Mouse (Mus musculus) small intestine, adult 2 months (tissue): ENCODE results near the gene Atxn7l2. TPM values are rescaled to one million over a fixed set of nuclear protein-coding genes. Genes with fewer than 3 reads are reported as not detected.

Experiments
- H3K27ac ChIP-seq: fragments of 200-500 bp; 2 replicates; pipeline ENCODE4 v1.5.1; 2012; ENCODE audit warnings: low read depth, low read length, control low read depth, inconsistent platforms; ENCODE audit not compliant: insufficient read depth
- H3K27me3 ChIP-seq: fragments of 200-500 bp; 2 replicates; pipeline ENCODE4 v1.6.1; 2012; ENCODE audit warnings: mild to moderate bottlenecking, moderate library complexity, low read length, inconsistent platforms; ENCODE audit not compliant: control insufficient read depth, insufficient read depth
- H3K36me3 ChIP-seq: fragments of 200-500 bp; 2 replicates; pipeline ENCODE4 v1.6.1; 2012; ENCODE audit warnings: mild to moderate bottlenecking, low read length, control low read depth, inconsistent platforms; ENCODE audit not compliant: control insufficient read depth, insufficient read depth
- H3K4me1 ChIP-seq: fragments of 200-500 bp; 2 replicates; pipeline ENCODE4 v1.6.1; 2012; ENCODE audit warnings: low read length, inconsistent platforms, mixed read lengths; ENCODE audit not compliant: control insufficient read depth, insufficient read depth, insufficient read length
- H3K4me3 ChIP-seq: fragments of 200-500 bp; 2 replicates; pipeline ENCODE4 v1.5.1; 2012; ENCODE audit warnings: low read depth, mild to moderate bottlenecking, control low read depth, inconsistent platforms, low read length, moderate library complexity
- CTCF ChIP-seq: fragments of 200-500 bp; IDR thresholded peaks from 2 replicates; pipeline ENCODE4 v1.5.1; 2012; ENCODE audit warnings: low read depth, mild to moderate bottlenecking, control low read depth, inconsistent platforms, low read length, moderate library complexity, mixed read lengths; ENCODE audit not compliant: insufficient replicate concordance, insufficient read length; ENCODE audit errors: extremely low read depth
- POLR2A ChIP-seq: fragments of 200-500 bp; IDR thresholded peaks from 2 replicates; pipeline ENCODE4 v1.6.1; 2012; ENCODE audit warnings: low read depth, mild to moderate bottlenecking, control low read depth, inconsistent platforms, low read length, moderate library complexity
- WGBS: fragments of 180-500 bp; shearing (Covaris S2); methylation state at CpG from one replicate; pipeline ENCODE4 v1.1.7; 2018; 5-methylcytosine and 5-hydroxymethylcytosine counted together
- polyA plus RNA-seq: library from polyadenylated mRNA; depleted of rRNA; stranded (reverse); fragments of >200 nt; gene quantifications from 2 replicates; pipeline ENCODE4 v1.2.3, GENCODE M21; 2012

The Atxn7l2 gene
- polyA plus RNA-seq, 1 experiment = 9.7 TPM

GRCm38 (mm10) chr3:108212406-108212805 lies 1.7 kb upstream of the Atxn7l2 start:
- Histone ChIP-seq H3K4me3 (no peak overlapping the region), H3K36me3 (no peaks in the 10 kb centered on the region), H3K27me3 (no peaks in the 10 kb centered on the region), H3K4me1 (peaks cover 7% of the 10 kb centered on the region; the same call in 1 of the 2 replicates), H3K27ac (no peak overlapping the region)
- WGBS = 77% methylated on average over 8 of the region's 8 CpGs
- TF ChIP-seq CTCF (no peak), POLR2A (no peak)

GRCm38 (mm10) chr3:108211845-108212244 lies 1.1 kb upstream of the Atxn7l2 start:
- Histone ChIP-seq H3K27ac (no peak overlapping the region), H3K36me3 (no peaks in the 10 kb centered on the region), H3K4me1 (peaks cover 7% of the 10 kb centered on the region; the same call in 1 of the 2 replicates), H3K4me3 (no peak overlapping the region), H3K27me3 (no peaks in the 10 kb centered on the region)
- TF ChIP-seq CTCF (no peak), POLR2A (no peak)
- 88% methylated on average over 6 of the region's 6 CpGs for WGBS

- TF ChIP-seq CTCF (no peak), POLR2A (peak; percentile 11; the same call in 1 of the 2 replicates)
- WGBS = under 1% methylated on average over 71 of the region's 72 CpGs
Measured at GRCm38 (mm10) chr3:108209946-108210770, 576 bp downstream of the Atxn7l2 start.

GRCm38 (mm10) chr3:108209536-108209935 lies 1.2 kb downstream of the Atxn7l2 start:
- no peak; the same call in 1 of the 2 replicates for TF ChIP-seq POLR2A
- TF ChIP-seq CTCF = no peak
- no peak overlapping the region for H3K27ac ChIP-seq
- H3K36me3 ChIP-seq = no peaks in the 10 kb centered on the region; the same call in 1 of the 2 replicates
- peak overlapping the region; percentile 74 for H3K4me3 ChIP-seq
- no peaks in the 10 kb centered on the region for H3K27me3 ChIP-seq
- peaks cover 7% of the 10 kb centered on the region; the same call in 1 of the 2 replicates for H3K4me1 ChIP-seq
- WGBS = 7% methylated on average over 8 of the region's 8 CpGs

More at GRCm38 (mm10) chr3:108209946-108210770, 576 bp downstream of the Atxn7l2 start:
- peak overlapping the region; percentile 48 for H3K27ac ChIP-seq
- peaks cover 7% of the 10 kb centered on the region; the same call in 1 of the 2 replicates for H3K4me1 ChIP-seq
- no peaks in the 10 kb centered on the region for H3K36me3 ChIP-seq
- no peaks in the 10 kb centered on the region for H3K27me3 ChIP-seq
- peak overlapping the region; percentile 74 for H3K4me3 ChIP-seq

- Histone ChIP-seq H3K4me3 (no peak overlapping the region), H3K27me3 (no peaks in the 10 kb centered on the region), H3K4me1 (peaks cover 7% of the 10 kb centered on the region; the same call in 1 of the 2 replicates), H3K36me3 (no peaks in the 10 kb centered on the region; the same call in 1 of the 2 replicates), H3K27ac (no peak overlapping the region)
- TF ChIP-seq CTCF = no peak
- TF ChIP-seq POLR2A = no peak
- 91% methylated on average over 3 of the region's 3 CpGs for WGBS
Measured at GRCm38 (mm10) chr3:108209001-108209400, 1.7 kb downstream of the Atxn7l2 start.

- Histone ChIP-seq H3K36me3 (no peaks in the 10 kb centered on the region; the same call in 1 of the 2 replicates), H3K27me3 (no peaks in the 10 kb centered on the region), H3K27ac (no peak overlapping the region)
Measured at GRCm38 (mm10) chr3:108206731-108207375, 3.9 kb downstream of the Atxn7l2 start.

More at GRCm38 (mm10) chr3:108206731-108207375, 3.9 kb downstream of the Atxn7l2 start:
- H3K4me1 ChIP-seq = 0 out of 2 replicates have a peak, but pooled peaks cover 4% of the 10 kb centered on the region
- TF ChIP-seq POLR2A (no peak), CTCF (no peak)
- H3K4me3 ChIP-seq = no peak overlapping the region
- WGBS = 84% methylated on average over 15 of the region's 15 CpGs
